Mouse (Mus musculus) liver, embryonic 14.5 days (tissue): ENCODE data around the gene Asb14. TPM values are rescaled to one million over a fixed set of nuclear protein-coding genes. Genes with fewer than 3 reads are reported as not detected.
A peak's percentile ranks its signal among the peaks of the same experiment; 100 is the strongest.

Experiments used
- ATAC-seq: fragments of 200-750 bp; cut with Nextera tagmentation; 2 replicates; pipeline ENCODE4 v1.8.0; 2017; ENCODE audit warnings: moderate number of reproducible peaks, mild to moderate bottlenecking, moderate library complexity; ENCODE audit not compliant: insufficient read depth
- DNase-seq, 3 experiments: peaks; one replicate each; pipeline ENCODE4 v3.0.0-alpha.2; 2012 to 2013; ENCODE audit warnings: low read depth in 3 of 3, low spot score in 3 of 3
- H3K27ac ChIP-seq: fragments of 300-500 bp; sonication (generic); 2 replicates; pipeline ENCODE4 v1.5.1; 2014; ENCODE audit warnings: moderate library complexity, mild to moderate bottlenecking, control low read depth, inconsistent platforms
- H3K27me3 ChIP-seq: fragments of 300-500 bp; sonication (generic); 2 replicates; pipeline ENCODE4 v1.6.1; 2014; ENCODE audit warnings: mild to moderate bottlenecking, low read length, moderate library complexity; ENCODE audit not compliant: control insufficient read depth, insufficient read depth
- H3K36me3 ChIP-seq: fragments of 300-500 bp; sonication (generic); replicated peaks from 2 replicates; pipeline ENCODE4 v1.6.1; 2014; ENCODE audit warnings: low read depth; ENCODE audit not compliant: control insufficient read depth, insufficient read depth
- H3K4me1 ChIP-seq, 2 experiments: fragments of 200-500 bp in 1 of 2; fragments of 300-500 bp in 1 of 2; sonication (generic) in 1 of 2; replicated peaks; 2 replicates each; pipeline ENCODE4 v1.6.1; 2012 to 2014; ENCODE audit warnings: antibody characterized with exemption in 1 of 2, inconsistent platforms in 1 of 2, low read length in 1 of 2; ENCODE audit not compliant: control insufficient read depth in 2 of 2, insufficient read depth in 2 of 2
- H3K4me2 ChIP-seq: fragments of 300-500 bp; sonication (generic); 2 replicates; pipeline ENCODE4 v1.6.1; 2014; ENCODE audit warnings: low read depth, mild to moderate bottlenecking, control low read depth, moderate library complexity
- H3K4me3 ChIP-seq, 2 experiments: fragments of 200-500 bp in 1 of 2; fragments of 300-500 bp in 1 of 2; sonication (generic) in 1 of 2; 2 replicates each; pipeline ENCODE4 v1.5.1; 2012 to 2014; ENCODE audit warnings: low read depth in 2 of 2, low read length in 2 of 2, mild to moderate bottlenecking in 2 of 2, control low read depth in 1 of 2, inconsistent platforms in 1 of 2, moderate library complexity in 1 of 2; ENCODE audit not compliant: insufficient read depth in 1 of 2
- H3K9ac ChIP-seq: fragments of 300-500 bp; sonication (generic); replicated peaks from 2 replicates; pipeline ENCODE4 v1.6.1; 2014; ENCODE audit warnings: mild to moderate bottlenecking, control low read depth, moderate library complexity
- H3K9me3 ChIP-seq: fragments of 300-500 bp; sonication (generic); 2 replicates; pipeline ENCODE4 v1.6.1; 2016; ENCODE audit warnings: low read length, mixed read lengths; ENCODE audit not compliant: control insufficient read depth
- CTCF ChIP-seq: IDR thresholded peaks from 2 replicates; pipeline ENCODE4 v1.5.1; 2016; ENCODE audit warnings: antibody characterized with exemption, low read depth, control low read depth
- EP300 ChIP-seq: IDR thresholded peaks from 2 replicates; pipeline ENCODE4 v1.6.1; 2016; ENCODE audit warnings: antibody characterized with exemption, low read depth
- WGBS: fragments of 180-500 bp; shearing (Covaris S2); extraction: QIAGEN DNeasy Blood & Tissue Kit; methylation state at CpG from one replicate; pipeline ENCODE4 v1.1.7; 2014; ENCODE audit not compliant: insufficient replicate concordance; 5-methylcytosine and 5-hydroxymethylcytosine counted together
- polyA plus RNA-seq, 2 experiments: library from polyadenylated mRNA; depleted of rRNA in 1 of 2; stranded (reverse) in 1 of 2; unstranded in 1 of 2; fragments of >200 nt; fragmentation: Nextera tagmentation in 1 of 2; extraction: Ambion mirVana in 1 of 2; gene quantifications; 2 replicates each; pipeline versions ENCODE4 v1.2.1 to v1.2.3; 2012 to 2014

The Asb14 gene
- polyA plus RNA-seq, 2 experiments = not detected

DNA sequence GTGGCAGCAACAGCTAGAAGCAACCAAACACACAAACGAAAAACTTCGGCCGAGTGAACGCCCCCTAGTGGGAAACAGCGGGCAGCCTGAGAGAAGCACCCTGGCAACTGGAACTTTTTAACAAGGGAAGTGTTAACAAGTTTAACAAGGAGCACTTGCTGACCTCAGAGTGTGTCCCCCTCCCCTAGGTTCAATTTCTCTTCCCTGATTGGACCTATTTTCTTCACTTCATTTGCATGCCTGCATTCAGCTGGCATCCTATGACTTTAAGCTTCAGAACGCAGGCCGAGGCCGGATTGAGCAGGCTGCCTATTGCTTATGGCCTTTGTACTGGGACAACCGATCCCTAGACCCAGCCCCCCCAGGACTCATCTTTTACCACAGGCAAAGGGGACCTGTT lies 27.0 kb upstream of the Asb14 start:
- ATAC-seq (no peak), DNase-seq (no peak)
- Histone ChIP-seq H3K4me2 (no peak overlapping the region), H3K36me3 (no peaks in the 10 kb centered on the region), H3K4me3 (no peak overlapping the region), H3K27ac (no peak overlapping the region), H3K9me3 (no peaks in the 10 kb centered on the region), H3K9ac (no peak overlapping the region), H3K27me3 (no peaks in the 10 kb centered on the region), H3K4me1 (no peaks in the 10 kb centered on the region)
- peak; percentile 43 for TF ChIP-seq CTCF
- TF ChIP-seq EP300 = no peak
- 66% methylated on average over 9 of the region's 9 CpGs for WGBS

DNA sequence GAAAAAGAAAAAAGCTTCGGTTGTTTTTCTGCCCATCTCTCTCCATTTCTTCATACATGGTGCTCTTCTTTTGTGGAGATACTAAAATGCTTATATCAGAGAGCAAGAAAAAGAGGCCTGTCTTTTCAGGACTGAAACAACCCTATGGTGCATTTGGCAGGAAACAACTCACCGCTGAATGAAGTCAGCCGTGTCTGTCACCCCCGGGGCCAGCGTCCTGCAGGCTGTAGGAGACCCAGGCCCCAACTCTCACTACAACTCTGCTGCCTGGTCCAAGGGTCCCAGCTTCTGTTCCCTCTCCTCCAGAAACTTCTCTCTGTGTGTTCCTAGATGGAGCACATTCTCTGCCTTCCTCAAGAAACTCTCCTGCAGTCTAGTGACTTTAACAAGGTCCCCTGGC lies 26.1 kb upstream of the Asb14 start:
- no peak for ATAC-seq
- no peaks in the 10 kb centered on the region for H3K9me3 ChIP-seq
- no peaks in the 10 kb centered on the region for H3K27me3 ChIP-seq
- no peak overlapping the region for H3K27ac ChIP-seq
- no peak for DNase-seq
- H3K36me3 ChIP-seq = no peaks in the 10 kb centered on the region
- 66% methylated on average over 5 of the region's 5 CpGs for WGBS
- H3K4me3 ChIP-seq = no peak overlapping the region
- TF ChIP-seq EP300 (no peak), CTCF (no peak)
- H3K4me1 ChIP-seq = no peaks in the 10 kb centered on the region
- H3K4me2 ChIP-seq = no peak overlapping the region
- no peak overlapping the region for H3K9ac ChIP-seq

DNA sequence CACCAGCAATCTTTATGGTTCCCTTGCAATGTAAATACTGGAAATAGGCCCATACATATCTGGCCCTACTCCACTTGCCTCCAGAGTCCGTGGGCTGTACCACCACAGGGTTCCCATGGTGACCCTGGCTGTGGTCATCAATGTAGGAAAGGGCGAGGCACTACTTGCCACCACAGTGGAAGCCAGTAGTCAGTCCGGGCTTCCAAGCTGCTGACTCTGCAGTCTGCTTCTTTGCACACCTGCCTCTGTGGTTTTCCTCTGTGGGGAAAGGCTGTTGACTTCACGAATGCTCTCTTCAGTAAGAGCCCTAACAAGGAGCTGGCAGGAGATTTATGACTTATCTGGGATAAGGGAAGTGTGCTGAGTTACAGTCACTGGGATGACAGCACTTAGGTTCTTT lies 15.6 kb upstream of the Asb14 start:
- WGBS = 16% methylated on average over 4 of the region's 4 CpGs
- no peaks in the 10 kb centered on the region for H3K9me3 ChIP-seq
- no peaks in the 10 kb centered on the region for H3K4me1 ChIP-seq
- H3K36me3 ChIP-seq = no peaks in the 10 kb centered on the region
- ATAC-seq (no peak), DNase-seq (no peak)
- no peak overlapping the region for H3K27ac ChIP-seq
- no peak overlapping the region for H3K9ac ChIP-seq
- no peak for TF ChIP-seq CTCF
- no peak for TF ChIP-seq EP300
- H3K27me3 ChIP-seq = no peaks in the 10 kb centered on the region
- no peak overlapping the region for H3K4me3 ChIP-seq
- no peak overlapping the region for H3K4me2 ChIP-seq

DNA sequence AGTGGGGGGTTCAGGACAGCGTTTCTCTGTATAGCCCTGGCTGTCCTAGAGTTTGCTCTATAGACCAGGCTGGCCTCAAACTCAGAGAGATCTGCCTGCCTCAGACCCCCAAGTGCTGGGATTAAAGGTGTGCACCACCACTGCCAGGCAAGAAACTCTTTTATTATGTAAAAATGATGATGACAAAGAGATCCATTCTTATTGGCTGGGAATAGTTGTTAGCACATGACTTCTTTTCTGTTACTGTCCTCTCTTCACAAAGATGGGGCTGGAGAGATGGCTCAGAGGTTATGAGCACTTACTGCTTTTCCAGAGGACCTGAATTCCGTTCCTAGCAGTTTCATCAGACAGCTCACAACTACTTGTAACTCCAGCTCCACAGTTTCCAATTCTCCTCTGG lies 14.4 kb upstream of the Asb14 start:
- no peaks in the 10 kb centered on the region for H3K9me3 ChIP-seq
- no peak for ATAC-seq

DNA sequence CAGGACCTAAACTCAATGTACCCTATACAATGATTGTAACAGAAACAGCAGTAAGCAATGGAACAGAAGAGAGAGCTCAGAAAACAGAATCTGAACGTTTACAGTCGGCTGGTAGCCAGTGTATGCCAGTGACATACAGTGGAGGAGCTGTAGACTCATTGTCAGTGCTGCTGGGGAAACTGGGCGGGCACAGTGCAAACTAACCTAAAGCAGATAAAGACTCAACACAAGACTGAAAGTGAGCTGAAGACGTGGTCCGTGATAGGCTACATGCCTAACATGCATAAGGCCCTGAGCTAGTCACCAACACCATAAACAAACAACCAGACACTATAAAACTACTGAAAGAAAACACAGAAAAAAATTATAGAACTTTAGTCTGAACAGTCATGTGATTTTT lies 12.7 kb upstream of the Asb14 start:
- no peak overlapping the region for H3K27ac ChIP-seq
- no peak overlapping the region for H3K4me2 ChIP-seq
- H3K9me3 ChIP-seq = no peaks in the 10 kb centered on the region
- WGBS = 41% methylated on average over 5 of the region's 5 CpGs
- no peak for TF ChIP-seq CTCF
- no peak for TF ChIP-seq EP300
- no peaks in the 10 kb centered on the region for H3K36me3 ChIP-seq
- H3K27me3 ChIP-seq = no peaks in the 10 kb centered on the region
- ATAC-seq (no peak), DNase-seq (no peak)
- H3K4me1 ChIP-seq = no peaks in the 10 kb centered on the region
- no peak overlapping the region for H3K9ac ChIP-seq
- no peak overlapping the region for H3K4me3 ChIP-seq

More for the DNA sequence above, 14.4 kb upstream of the Asb14 start:
- Histone ChIP-seq H3K27me3 (no peaks in the 10 kb centered on the region), H3K36me3 (no peaks in the 10 kb centered on the region), H3K27ac (no peak overlapping the region), H3K4me3 (no peak overlapping the region), H3K9ac (no peak overlapping the region), H3K4me2 (no peak overlapping the region), H3K4me1 (no peaks in the 10 kb centered on the region)
- TF ChIP-seq EP300 = no peak
- TF ChIP-seq CTCF = no peak
- no peak for DNase-seq
- 75% methylated on average over 2 of the region's 2 CpGs for WGBS
